Mouse (Mus musculus) stomach, postnatal 0 days (tissue): Measurements from ENCODE around the gene Gpbp1l1.

Experiments used
- CTCF ChIP-seq: IDR thresholded peaks from 2 replicates; pipeline ENCODE4 v1.5.1; 2016; ENCODE audit warnings: antibody characterized with exemption, low read depth, mild to moderate bottlenecking, moderate library complexity
- EP300 ChIP-seq: optimal IDR thresholded peaks from 2 replicates; pipeline ENCODE3; 2016; ENCODE audit warnings: antibody characterized with exemption

DNA sequence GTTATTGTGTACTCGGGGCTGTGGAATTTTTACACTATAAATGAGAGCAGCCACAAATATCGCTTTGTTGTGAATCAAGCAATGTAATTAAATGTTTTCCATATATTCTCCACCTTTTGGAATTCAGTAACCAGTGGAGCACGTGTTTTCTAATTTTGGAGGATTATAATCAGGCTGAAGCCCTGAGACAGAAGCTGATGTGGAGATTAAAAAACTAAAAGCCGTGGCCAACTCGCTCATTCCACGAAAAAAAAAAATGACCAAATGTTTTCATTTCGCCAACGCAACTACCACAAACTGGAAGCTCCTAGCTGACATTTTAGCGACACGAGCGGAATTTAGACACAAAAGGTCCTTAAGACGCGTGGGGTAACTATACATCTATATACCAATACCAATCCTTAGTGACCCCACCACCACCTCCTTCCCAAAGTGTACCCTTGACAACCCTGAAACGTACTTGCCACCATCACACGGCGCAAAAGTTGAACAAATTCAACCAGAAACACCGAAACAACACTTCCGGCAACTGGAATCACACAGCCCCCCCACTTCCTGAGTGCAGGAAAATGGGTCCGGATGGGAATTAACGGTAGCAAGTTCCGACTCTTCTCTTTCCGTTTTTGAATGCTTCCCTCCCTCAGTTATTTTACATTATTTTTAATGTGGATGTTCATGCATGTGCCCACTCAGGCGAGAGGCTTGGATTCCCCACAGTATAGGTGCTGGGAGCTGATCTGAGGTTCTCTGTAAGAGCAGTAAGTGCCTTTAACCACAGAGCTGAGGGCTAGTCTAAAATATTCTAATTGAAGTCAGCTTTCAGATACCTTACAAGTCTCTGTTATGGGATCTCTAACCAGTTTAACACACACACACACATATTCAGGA lies 1.8 kb upstream of the Gpbp1l1 start, which contains the start of gene Tmem69:
- TF ChIP-seq CTCF (no peak), EP300 (no peak)
